Mouse (Mus musculus) liver, embryonic 14.5 days (tissue): ENCODE data around the gene Pdk2. TPM values are rescaled to one million over a fixed set of nuclear protein-coding genes. Genes with fewer than 3 reads are reported as not detected.

ENCODE experiments used
- ATAC-seq: fragments of 200-750 bp; cut with Nextera tagmentation; 2 replicates; pipeline ENCODE4 v1.8.0; 2017; ENCODE audit warnings: moderate number of reproducible peaks, mild to moderate bottlenecking, moderate library complexity; ENCODE audit not compliant: insufficient read depth
- DNase-seq, 3 experiments: peaks; one replicate each; pipeline ENCODE4 v3.0.0-alpha.2; 2012 to 2013; ENCODE audit warnings: low read depth in 3 of 3, low spot score in 3 of 3
- H3K27ac ChIP-seq: fragments of 300-500 bp; sonication (generic); 2 replicates; pipeline ENCODE4 v1.5.1; 2014; ENCODE audit warnings: moderate library complexity, mild to moderate bottlenecking, control low read depth, inconsistent platforms
- H3K27me3 ChIP-seq: fragments of 300-500 bp; sonication (generic); 2 replicates; pipeline ENCODE4 v1.6.1; 2014; ENCODE audit warnings: mild to moderate bottlenecking, low read length, moderate library complexity; ENCODE audit not compliant: control insufficient read depth, insufficient read depth
- H3K36me3 ChIP-seq: fragments of 300-500 bp; sonication (generic); replicated peaks from 2 replicates; pipeline ENCODE4 v1.6.1; 2014; ENCODE audit warnings: low read depth; ENCODE audit not compliant: control insufficient read depth, insufficient read depth
- H3K4me1 ChIP-seq, 2 experiments: fragments of 200-500 bp in 1 of 2; fragments of 300-500 bp in 1 of 2; sonication (generic) in 1 of 2; replicated peaks; 2 replicates each; pipeline ENCODE4 v1.6.1; 2012 to 2014; ENCODE audit warnings: antibody characterized with exemption in 1 of 2, inconsistent platforms in 1 of 2, low read length in 1 of 2; ENCODE audit not compliant: control insufficient read depth in 2 of 2, insufficient read depth in 2 of 2
- H3K4me2 ChIP-seq: fragments of 300-500 bp; sonication (generic); 2 replicates; pipeline ENCODE4 v1.6.1; 2014; ENCODE audit warnings: low read depth, mild to moderate bottlenecking, control low read depth, moderate library complexity
- H3K4me3 ChIP-seq, 2 experiments: fragments of 200-500 bp in 1 of 2; fragments of 300-500 bp in 1 of 2; sonication (generic) in 1 of 2; 2 replicates each; pipeline ENCODE4 v1.5.1; 2012 to 2014; ENCODE audit warnings: low read depth in 2 of 2, low read length in 2 of 2, mild to moderate bottlenecking in 2 of 2, control low read depth in 1 of 2, inconsistent platforms in 1 of 2, moderate library complexity in 1 of 2; ENCODE audit not compliant: insufficient read depth in 1 of 2
- H3K9ac ChIP-seq: fragments of 300-500 bp; sonication (generic); replicated peaks from 2 replicates; pipeline ENCODE4 v1.6.1; 2014; ENCODE audit warnings: mild to moderate bottlenecking, control low read depth, moderate library complexity
- H3K9me3 ChIP-seq: fragments of 300-500 bp; sonication (generic); 2 replicates; pipeline ENCODE4 v1.6.1; 2016; ENCODE audit warnings: low read length, mixed read lengths; ENCODE audit not compliant: control insufficient read depth
- CTCF ChIP-seq: IDR thresholded peaks from 2 replicates; pipeline ENCODE4 v1.5.1; 2016; ENCODE audit warnings: antibody characterized with exemption, low read depth, control low read depth
- EP300 ChIP-seq: IDR thresholded peaks from 2 replicates; pipeline ENCODE4 v1.6.1; 2016; ENCODE audit warnings: antibody characterized with exemption, low read depth
- WGBS: fragments of 180-500 bp; shearing (Covaris S2); extraction: QIAGEN DNeasy Blood & Tissue Kit; methylation state at CpG from one replicate; pipeline ENCODE4 v1.1.7; 2014; ENCODE audit not compliant: insufficient replicate concordance; 5-methylcytosine and 5-hydroxymethylcytosine counted together
- polyA plus RNA-seq, 2 experiments: library from polyadenylated mRNA; depleted of rRNA in 1 of 2; stranded (reverse) in 1 of 2; unstranded in 1 of 2; fragments of >200 nt; fragmentation: Nextera tagmentation in 1 of 2; extraction: Ambion mirVana in 1 of 2; gene quantifications; 2 replicates each; pipeline versions ENCODE4 v1.2.1 to v1.2.3; 2012 to 2014

Pdk2 gene
- polyA plus RNA-seq, 2 experiments: 3.5 to 7.0 TPM

DNA sequence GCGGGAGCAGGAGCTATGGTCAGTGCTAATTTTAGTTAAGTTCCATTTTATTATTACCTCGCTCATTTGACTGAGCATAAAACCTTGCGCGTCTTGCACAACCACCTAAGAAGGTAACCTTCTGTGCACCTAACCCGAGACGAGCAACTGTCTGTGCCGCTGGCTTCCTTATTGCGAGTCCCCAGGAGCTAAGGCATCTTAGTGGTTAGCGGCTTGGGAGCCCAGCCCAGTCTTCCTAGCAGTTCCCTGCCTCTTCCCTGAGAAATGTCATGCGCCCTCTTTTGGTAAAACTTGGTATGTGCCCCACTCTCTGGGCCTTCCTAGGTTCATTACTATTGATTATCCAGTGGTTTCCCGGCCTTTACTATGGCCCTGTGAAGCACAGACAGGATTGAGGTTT is 942 bp upstream of the Pdk2 start:
- under 1% methylated on average over 11 of the region's 11 CpGs for WGBS
- Histone ChIP-seq H3K27me3 (no peaks in the 10 kb centered on the region), H3K4me1 (peaks cover 12 to 14% of the 10 kb centered on the region in 2 experiments), H3K9me3 (no peaks in the 10 kb centered on the region), H3K27ac (peak overlapping the region; percentile 73), H3K4me3 (peak overlapping the region; percentile 57 to 81), H3K4me2 (peak overlapping the region; percentile 97), H3K9ac (peak overlapping the region; percentile 70), H3K36me3 (no peaks in the 10 kb centered on the region)
- TF ChIP-seq CTCF (peak; percentile 93), EP300 (no peak)
- DNase-seq (peak; percentile 65 to 73 (median 72)), ATAC-seq (peak; percentile 14; the same call in 1 of the 2 replicates)

DNA sequence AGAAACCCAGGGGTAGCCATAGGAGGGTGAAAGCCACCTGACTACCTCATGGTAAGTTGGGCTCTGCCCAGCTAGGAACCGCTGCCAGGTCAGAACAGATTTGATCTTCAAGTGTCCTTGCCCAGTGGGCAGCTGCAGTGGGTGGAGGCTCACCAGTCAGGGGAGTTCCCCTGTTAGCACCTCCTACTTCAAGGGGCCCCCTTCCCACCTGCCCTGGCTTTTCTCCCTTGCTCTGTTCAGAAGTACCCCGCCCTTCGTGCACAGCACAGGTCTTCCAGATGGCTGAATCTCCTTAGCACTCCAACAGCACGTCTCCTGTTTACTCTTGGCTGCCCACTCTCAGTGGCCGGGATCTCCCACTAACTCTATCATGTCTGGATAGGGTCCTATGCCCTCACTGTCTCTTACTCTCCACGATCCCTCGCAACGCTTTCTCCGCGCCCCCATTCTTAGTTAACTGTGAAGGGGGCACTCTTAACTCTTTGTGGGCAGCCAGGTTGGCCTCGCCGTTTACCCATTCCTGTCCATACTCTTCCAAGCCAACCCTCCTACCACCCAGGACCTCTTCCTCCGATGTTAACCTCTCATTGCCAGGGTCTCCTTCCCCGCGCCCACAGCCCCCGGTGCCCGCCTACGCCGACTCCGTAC is 539 bp downstream of the Pdk2 start:
- Histone ChIP-seq H3K4me3 (peak overlapping the region; percentile 80 to 81), H3K27me3 (no peaks in the 10 kb centered on the region), H3K36me3 (no peaks in the 10 kb centered on the region), H3K4me1 (peaks cover 12 to 14% of the 10 kb centered on the region in 2 experiments), H3K9me3 (no peaks in the 10 kb centered on the region), H3K27ac (peak overlapping the region; percentile 37), H3K4me2 (peak overlapping the region; percentile 97), H3K9ac (peak overlapping the region; percentile 80)
- 2% methylated on average over 20 of the region's 20 CpGs for WGBS
- ATAC-seq (peak; percentile 12; the same call in 1 of the 2 replicates), DNase-seq (peak in 2 of 3 experiments; percentile 37 to 49)
- TF ChIP-seq EP300 (no peak), CTCF (no peak)

DNA sequence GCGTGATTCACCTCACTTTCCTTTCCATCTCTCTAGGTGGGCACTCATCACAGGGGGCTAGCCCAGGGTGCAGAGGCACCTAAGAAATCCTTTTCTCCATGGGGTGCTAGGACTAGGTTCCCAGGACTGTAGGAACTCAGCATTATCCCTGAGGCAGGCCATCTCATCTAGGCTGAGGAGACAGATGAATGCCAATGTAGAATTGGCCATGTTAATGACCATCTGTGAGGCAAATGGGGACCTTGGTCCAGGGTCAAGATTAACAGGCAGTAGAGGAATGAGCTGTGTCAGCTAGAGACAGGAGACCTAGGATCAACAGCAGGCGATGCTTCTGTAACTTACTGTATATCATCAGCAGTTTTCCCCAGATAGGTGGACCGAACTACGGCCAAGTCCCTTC is 1.4 kb downstream of the Pdk2 start:
- H3K4me1 ChIP-seq: peaks cover 12 to 14% of the 10 kb centered on the region in 2 experiments
- no peak for DNase-seq
- no peak for ATAC-seq
- no peak overlapping the region for H3K9ac ChIP-seq
- peak overlapping the region; percentile 97; the same call in 1 of the 2 replicates for H3K4me2 ChIP-seq
- no peak overlapping the region for H3K27ac ChIP-seq
- no peak overlapping the region for H3K4me3 ChIP-seq
- H3K9me3 ChIP-seq: no peaks in the 10 kb centered on the region
- TF ChIP-seq CTCF (no peak), EP300 (no peak)
- 85% methylated on average over 4 of the region's 4 CpGs for WGBS
- H3K36me3 ChIP-seq: no peaks in the 10 kb centered on the region
- H3K27me3 ChIP-seq: no peaks in the 10 kb centered on the region

DNA sequence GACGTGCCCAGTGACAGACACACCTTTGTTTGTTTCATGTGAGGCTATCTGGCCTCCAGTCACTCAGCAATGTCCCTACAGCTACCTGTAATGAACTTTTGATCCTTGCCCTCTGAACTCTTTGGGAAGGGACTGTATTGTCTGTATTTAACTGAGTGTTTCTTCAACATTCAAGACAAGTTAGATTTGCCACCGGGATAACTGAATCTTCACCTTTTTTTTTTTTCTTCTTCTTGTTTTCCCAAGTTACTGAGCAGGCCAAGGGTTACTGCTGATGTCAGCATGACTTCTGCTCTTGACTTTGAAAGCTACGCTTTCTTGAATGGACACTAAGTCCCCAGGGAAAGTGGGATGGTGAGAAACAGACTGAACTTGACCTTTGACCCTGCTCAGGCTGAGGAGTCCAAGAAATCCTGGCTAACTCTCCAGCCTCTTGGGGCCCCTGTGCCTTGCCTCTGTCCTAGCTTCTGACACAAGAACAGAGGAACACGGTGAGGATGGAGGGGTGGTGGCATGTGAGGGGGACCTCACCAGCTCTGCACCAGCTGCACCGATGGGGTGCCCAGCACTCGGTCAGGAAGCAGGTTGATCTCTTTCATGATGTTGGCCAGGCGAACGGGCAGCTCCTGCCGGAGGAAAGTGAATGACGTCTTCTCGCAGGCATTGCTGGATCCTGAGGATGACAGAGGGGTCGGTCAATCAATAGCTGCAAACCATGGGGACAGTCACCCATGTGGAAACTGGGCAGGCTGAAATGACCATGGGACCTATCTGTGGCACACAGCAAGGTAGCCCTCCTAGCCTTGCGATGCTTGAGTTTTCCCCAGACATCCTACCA is 2.1 kb downstream of the Pdk2 start:
- 75% methylated on average over 13 of the region's 13 CpGs for WGBS
- Histone ChIP-seq H3K9me3 (no peaks in the 10 kb centered on the region), H3K4me3 (no peak overlapping the region), H3K9ac (no peak overlapping the region), H3K4me1 (peaks cover 12 to 14% of the 10 kb centered on the region in 2 experiments), H3K36me3 (no peaks in the 10 kb centered on the region), H3K27ac (no peak overlapping the region), H3K27me3 (no peaks in the 10 kb centered on the region), H3K4me2 (no peak overlapping the region)
- DNase-seq: no peak
- no peak for ATAC-seq
- TF ChIP-seq CTCF (no peak), EP300 (no peak)
